Mouse (Mus musculus) urinary bladder, postnatal 14 days (tissue): ENCODE data around the gene Astn1.

Experiments used
- DNase-seq: peaks from one replicate; pipeline ENCODE4 v3.0.0; 2021; ENCODE audit warnings: low spot score

Gene Astn1

DNA sequence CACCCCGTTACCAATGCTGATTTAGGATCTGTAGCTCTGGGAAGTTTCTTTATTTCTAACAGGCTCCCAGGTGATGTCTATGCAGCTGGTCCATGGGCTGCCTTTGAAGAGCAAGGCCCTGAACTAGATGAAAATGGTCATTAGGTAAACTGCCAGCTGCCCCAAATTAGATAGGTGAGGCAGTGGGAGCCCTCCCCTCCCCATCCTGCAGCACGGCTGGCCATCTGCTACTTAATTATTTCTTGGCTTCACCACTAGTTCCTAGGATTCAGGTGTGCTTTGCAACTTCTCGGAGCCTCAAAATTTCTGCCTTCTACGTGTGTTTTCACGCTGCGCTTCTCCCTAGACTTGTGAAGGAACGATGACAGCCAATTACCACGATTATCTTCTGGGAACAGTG, 59.4 kb downstream of the Astn1 start:
- DNase-seq, result no peak

DNA sequence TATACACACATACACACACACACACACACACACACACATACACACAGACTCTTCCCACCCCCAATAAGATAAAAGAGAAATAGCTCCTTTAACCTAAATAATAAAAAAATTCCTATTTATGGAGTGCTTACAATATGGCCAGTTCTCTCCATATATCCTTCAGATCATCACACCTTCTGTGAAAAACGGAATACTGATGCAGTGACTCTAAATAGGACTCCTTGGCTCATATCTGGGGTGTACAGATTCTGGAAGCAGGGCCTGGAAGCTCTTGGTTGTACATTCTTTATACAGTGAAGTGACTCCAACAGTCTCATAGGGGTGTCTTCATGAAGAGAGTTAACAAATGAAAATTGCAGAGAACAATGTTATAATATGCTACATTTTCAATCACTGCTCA, 60.7 kb downstream of the Astn1 start:
- DNase-seq, result no peak

DNA sequence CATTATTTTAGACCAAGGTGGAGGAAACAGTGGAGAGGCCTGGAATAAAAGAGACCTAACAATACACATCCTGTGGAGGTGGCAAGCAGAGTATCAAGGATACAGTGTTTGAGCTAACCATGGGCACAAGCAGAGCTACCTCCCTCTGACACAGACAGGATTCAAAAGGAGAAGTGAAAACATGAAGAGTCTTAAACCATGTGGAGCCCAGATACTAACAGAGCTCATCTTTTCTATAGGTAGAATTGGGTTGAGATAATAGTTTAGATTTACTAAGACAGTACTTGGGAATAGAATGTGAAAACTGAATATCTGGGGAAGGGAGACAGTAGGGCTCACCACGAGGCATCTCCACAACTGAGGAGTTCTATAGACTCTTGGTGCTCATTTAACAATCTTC, 84.0 kb downstream of the Astn1 start:
- DNase-seq, result no peak

DNA sequence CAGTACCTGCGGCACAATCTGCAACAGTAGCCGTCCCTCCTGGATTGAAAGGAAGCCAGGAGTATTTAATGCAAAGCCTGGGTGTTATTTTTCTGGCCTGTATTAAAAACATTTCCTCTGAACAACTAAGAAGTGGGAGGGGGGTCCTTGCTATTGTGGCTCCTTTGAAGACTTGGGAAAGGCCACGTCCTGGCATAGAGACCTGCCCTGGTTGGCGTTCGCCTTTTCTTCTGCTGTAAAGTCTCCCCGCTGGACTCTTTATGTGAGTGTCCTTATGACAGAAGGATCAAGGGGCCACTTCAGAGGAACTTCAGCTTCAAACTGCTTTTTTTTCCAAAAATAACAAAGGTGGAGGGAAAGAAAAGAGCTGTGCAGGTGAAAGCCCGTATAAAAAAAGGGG, 85.9 kb downstream of the Astn1 start:
- DNase-seq, result no peak

DNA sequence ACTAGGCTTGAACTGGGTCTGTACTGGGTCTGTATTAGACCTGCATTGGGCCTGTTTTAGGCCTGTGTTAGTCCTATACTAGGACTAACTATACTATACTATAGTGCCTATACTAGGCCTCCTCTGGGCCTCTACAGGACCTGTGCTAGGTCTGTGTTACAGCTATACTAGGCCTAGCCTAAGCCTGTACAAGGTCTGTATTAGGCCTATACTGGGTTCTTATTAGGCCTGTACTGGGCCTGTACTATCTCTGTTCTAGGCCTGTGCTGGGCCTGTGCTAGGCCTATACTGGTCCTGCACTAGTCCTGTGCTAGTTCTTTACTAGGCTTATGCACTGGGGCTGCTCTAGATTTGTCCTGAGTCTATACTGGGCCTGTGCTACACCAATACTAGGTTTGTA, 90.6 kb downstream of the Astn1 start:
- no peak for DNase-seq

DNA sequence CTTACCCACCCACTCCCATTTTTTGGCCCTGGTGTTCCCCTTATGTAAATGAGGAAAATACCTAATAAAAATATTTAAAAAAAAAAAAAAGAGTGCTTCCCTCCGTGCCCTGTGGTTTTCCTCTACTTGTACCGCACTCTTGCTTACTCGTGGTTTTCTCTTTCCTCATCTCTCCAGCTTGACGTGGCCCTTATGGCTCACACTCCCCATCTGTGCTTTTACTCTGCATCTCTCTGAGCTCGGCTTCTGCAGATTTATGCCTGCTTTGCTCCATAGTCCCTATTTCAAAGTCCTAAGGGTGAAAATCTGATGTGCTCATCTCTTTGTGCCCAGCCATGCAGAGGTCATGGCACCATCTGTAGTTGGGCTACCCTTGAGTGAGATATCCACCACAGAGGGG, 91.5 kb downstream of the Astn1 start:
- DNase-seq, result no peak

DNA sequence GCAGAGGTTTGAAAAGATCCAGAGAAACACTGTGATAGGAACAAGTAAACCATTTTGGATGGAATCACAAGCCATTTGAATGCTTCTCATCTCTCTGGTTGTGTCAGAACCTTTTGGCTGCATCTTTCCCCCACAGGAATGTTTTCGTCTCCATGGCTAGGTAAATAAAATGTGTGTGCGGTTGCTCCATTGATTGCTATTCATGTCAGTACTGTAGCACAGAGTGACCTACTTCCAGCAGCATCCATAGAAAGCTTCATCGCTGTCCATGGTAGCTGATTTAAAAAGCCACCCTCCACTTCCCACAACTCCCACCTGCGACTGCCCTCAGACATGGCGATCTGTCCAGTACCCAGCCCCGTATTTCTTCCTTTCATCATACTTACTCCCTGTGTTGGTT, 101.9 kb downstream of the Astn1 start:
- no peak for DNase-seq

DNA sequence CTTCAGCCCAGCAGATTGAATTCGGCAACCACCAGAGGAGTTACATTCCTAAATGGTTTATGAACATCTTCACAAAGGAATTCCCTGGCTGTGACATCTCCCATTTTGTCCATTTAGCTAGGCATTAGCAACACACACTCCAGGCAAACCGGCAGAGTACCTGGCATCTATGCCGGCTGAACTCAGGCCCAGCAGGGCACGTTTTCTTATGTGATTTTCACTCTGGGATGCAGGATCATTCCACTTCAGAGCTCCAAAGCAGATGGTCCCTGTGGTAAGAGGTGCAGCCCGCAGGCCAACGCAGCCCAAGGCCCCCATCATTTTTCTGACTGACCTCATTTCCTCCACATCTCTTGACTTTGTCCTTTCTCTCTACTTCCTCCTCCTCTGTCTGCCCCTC, 103.2 kb downstream of the Astn1 start:
- no peak for DNase-seq

DNA sequence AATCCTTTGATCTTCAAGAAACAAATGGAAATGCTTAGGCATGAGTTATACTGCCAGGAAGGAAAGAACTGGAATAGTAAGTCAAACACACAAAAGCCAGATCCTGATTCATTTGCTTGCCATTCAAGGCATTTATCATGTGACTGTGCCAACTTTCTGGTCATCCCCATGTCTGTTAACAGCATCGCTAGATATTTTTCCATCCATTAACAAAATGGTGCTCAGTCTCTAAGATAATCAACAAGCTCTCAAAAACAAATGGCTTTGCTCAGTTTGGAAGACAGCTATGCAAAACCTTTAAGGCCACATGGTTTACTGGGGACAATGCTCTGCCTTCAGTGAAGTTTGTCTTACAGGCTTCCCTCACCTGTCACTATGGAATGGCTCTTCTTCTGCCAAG, 115.8 kb downstream of the Astn1 start:
- DNase-seq, result no peak

DNA sequence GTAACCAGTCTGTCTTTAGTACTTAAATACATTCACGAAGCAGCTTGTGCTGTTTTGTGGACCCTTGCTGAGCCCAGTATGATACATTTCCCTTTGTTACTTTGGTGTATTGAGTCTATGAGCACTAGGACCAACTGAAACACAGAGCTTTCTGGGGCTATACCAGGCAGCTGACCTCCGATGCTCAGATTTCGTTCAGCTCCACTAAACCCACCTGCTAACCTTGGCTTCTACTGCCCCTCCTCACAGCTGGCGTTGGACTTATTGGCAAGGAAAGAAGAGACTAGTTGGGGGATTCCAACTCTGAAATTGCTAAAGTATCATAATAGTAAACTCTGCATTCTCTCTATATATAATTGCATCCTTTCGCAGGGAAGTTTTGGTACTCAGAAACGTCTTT, 118.2 kb downstream of the Astn1 start:
- no peak for DNase-seq

DNA sequence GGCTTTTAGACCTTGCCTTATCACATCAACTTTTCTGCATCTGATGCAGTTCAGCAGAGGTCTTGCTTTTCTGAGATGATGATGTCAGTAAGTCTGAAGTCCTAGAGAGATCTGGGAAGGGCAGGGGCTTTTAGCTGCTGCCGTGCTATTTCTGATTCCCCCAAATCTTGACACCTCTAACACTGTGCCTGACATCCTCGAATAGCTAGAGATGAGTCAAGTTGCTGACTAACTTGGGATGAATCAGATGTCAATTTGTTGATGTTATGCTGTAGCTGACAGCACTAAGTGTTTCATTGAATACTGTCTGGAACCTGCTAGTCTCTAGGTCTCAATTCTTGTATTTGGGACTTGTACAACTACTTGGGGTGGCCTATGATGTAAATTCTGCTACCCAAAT, 121.7 kb downstream of the Astn1 start:
- no peak for DNase-seq

DNA sequence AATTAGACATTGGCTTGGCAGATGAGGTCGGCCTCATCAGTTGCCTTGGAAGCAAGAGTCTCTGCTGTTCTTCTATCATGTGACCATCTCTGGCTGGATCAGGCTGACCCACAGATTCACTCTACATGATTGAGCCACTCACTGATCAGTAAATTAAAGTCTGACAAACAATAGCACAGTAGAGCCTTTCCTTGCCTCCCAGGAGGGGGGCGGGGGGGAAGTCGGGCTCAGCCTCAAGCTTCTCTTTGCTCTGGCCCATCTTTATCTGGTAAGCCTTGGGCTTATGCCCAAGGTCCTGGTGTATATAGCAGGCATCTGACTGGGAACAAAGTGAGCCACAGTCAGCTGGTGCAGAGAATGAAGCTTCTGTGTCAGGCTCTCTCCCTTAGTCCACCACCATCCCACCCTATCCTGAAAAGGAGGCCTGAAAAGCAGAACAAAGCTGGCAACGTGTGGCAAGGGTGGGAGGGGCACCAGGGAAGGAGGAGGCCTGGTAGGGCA, 127.5 kb downstream of the Astn1 start:
- no peak for DNase-seq

DNA sequence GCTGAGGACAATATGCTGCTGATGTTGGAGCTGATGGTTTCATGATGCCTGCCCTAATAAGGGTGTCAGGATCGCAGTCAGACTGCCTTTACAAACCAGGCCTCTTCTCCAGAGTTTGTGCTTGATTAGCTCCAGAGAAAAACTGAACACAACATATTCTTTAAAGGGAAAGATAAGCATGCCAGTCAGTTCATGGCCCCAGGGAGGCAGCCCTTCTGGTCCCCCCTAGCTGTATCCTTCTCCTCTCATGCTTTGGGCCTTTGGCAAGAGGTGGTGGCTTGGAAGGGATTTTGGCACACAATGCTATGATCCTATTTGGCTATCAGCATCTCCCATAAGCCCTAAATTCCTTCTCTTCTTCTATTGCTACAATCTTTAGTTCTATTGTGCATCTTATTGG, 128.1 kb downstream of the Astn1 start:
- no peak for DNase-seq

DNA sequence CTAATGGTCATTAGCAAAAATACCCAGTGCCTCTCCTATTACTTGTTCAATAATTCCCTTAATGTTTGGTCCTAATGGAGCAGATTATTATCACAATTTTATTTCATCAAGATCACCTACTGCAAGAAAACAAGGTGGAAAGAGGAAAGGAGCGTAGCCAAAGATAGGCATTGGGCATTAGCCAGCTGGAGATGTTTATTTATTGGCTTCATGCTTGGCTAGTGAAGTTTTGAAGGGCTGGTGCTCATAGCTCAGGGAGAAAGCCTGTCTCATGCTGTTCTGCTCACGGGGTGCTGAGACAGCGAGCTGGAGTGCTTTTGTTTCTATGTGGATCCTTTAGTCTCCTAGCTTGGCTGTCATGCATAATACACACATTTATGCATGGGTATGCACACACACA, 131.2 kb downstream of the Astn1 start:
- DNase-seq, result no peak

DNA sequence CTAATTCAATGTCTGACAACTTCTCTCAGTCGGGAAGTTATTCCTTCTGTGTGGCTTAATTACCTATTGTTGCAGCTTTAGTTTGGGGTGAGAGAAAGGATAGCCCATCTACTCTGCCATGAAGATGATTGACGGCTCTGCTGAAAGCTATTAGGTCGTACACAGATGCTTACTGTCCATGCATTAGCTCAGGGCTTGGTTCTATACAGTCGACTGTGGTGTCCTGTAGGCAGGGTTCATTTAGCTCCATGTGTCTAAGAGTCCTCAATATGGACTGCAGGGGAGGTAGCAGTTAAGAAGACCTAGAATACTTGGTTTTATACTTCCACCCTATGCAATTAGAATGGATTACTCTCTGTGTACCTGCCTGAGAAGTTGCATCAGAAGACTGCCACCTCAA, 138.1 kb downstream of the Astn1 start:
- no peak for DNase-seq

DNA sequence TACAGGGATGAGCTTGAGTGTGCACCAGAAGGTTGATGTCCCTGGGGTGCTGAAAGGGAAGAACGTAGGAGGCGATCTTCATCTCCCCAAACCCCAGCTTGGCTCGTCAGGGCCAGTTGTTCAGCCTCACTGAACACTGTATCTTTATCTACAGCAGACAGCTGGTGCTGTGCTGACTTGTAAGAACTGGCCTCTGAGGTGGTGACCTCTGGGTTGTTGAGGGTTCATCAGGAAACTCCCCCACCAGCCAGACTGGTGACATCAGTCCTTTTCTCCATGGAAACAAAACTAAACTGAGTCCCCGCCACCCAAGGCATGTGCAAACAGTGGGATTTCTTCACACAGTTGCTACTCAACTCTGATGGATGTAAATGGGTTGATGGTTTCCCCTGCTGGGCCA, 138.9 kb downstream of the Astn1 start:
- no peak for DNase-seq

DNA sequence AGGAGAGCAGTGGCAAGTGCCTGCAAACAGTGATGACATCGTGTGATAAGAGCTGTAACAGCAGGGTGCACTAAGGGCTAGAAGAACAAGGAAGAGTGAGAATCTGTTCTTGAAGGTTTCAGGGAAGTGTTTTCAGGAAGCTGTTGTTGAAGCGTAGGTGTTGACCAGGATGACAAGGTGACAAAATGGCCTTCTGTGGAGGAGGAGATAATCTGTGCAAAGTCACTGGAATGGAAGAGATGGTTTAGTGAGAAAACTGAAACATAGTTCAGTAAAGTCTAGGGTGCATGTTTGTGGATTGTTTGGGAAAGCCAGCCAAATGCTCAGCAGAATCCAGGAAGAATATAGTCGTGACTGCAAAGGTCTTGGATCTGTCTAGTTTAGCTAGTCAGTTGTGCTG, 145.5 kb downstream of the Astn1 start:
- no peak for DNase-seq

DNA sequence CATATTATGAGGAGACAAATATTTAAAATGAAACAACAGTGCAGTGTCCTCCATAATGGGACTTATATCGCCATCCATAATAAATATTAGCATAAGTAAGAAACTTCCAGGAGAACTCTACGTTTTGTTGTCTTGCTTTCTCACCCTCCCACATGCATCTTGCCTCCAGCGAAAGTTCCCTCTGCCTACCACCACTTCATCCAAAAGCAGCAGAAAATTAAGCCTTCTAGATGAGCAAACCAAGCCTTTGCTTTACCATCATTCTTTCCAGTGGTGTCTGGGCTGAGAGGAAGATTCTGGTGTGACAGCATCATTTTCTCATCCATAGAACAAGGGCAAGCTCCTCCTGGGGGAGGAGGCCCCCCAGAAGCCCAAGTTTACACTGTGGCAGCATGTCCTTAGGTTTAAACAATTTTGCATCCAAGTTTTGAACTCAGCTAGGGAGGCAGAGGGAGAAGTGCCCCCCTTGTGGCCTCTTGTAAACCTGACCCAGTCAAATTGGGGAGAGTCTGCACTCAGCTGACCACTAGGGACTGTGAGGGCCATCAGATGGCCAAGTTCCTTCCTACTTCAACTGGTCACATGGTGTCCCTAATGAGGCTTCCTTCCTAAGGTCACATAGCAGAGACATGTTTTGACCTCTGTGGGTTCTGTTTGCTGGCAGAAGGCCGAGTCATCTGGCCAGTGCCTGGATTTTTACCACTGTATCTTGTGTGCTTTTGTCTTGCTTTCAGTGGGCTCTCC, 147.2 kb downstream of the Astn1 start:
- DNase-seq, result no peak

DNA sequence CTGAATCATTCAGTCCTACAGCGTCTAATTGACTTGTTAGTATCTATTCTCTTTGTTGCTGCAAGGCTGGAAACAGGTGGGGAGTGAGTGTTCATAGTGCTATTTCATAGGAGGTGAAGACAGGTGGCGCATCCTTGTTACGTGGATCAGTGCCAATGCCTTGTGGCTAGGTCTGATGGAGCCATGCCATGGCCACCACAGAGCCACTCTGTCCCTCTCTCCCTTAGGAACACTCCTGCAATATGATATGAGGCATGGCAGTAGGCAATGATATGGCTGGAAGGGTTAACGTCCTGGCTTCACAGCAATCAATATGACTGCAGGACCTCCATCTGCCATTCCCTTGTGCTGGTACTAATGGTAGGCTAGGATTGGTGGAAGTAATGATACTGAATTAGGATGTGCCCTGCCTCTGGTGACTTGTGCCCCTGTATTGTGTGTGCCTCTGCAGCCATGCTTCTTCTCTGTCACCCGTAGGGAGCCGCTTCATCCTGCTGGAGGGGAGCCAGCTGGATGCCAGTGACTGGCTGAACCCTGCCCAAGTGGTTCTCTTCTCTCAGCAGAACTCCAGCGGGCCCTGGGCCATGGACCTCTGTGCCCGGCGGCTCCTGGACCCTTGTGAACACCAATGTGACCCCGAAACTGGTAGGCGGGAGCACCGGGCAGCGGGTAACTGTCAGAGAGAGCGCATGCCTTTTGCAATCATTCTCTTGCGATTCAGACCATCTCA, 148.6 kb downstream of the Astn1 start:
- no peak for DNase-seq

DNA sequence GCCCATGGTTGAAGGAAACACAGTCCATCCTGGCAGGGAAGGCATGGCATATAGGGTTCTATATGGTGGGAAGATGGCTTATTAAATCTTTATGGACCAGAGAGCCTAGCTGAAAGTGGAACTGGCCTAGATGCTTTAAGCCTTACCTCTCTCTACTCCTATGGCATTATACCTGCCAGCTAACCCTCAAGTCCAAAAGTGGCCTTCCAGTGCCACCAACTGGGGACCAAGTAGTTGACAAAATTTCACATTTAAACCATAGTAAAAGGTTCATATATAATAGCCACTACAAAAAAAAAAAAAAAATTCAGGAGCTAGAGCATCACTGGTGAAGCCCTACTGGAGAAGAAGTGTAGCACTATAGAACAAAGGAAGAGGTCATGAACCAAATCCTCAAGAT, 150.0 kb downstream of the Astn1 start:
- DNase-seq, result no peak

DNA sequence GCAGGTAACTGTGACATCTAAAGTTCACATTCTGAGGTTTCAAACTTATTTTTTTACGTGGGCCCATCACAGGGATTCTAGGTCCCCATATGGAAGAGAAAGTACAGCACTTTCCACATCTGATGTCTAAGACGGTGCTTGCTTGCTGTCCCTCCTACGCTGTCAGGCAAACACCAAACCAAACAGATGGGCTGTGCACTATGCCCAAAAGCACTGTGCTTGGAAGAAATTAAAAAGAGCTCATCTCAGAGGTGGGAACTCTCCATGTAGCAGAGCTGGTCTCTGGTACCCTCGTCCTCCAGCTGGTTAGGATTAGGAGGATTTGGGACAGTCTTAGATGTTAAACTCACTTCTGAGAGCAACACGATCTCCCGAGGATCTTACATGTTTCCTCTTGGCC, 150.6 kb downstream of the Astn1 start:
- no peak for DNase-seq

DNA sequence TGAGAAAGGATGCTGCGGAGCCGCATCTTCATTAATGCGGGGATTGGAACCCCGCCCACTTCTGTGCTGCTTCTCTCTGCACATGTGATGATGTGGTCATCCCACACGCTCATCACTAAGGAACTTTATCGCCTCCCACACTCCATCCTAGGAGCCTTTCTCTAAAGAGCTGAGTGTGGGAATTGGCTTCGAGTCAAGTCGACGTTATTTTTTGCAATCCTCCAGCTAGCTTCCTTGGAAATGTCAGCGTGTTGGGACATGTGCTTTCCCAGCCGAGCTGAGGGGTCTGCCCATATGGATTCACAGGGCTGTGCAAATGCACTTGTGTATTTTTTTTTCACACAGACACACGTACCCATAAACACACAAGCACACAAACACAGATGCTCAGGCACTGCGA, 151.5 kb downstream of the Astn1 start:
- DNase-seq, result no peak

DNA sequence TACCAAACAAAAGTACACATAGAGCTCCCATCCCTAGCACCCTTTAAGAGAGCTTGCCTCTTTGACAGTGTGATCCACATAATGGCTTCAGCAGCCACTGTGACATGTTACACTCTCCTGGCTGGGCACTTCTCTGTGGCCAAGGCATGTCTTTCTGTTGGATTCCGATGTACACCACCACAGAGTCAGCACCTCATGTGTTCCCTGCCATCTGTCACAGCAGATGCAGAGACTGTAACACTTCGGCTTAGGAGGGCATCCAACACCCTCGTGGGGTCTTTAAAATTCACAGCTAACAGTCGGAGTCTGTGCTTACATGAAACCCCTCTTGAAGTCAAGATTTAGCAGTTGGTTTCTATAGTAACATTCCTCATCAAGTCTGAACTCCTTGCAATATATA, 154.5 kb downstream of the Astn1 start:
- no peak for DNase-seq

DNA sequence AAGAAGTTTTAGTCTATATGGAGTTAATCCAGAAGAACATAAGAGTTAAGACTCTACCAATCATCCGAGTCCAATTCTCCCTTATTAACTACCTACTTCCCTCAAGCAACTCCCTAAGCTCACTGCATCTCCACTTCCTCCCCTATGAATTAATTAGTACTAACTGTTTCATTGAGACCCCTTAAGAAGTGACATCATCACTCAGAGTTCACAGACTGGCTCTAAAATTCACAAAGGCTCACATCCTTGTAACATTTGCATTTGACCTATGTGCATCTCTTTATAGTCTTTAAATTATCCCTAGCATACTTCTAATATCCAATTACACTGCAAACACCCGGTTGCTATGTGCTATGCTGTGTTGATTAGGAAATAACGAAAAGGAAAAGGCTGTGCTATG, 174.1 kb downstream of the Astn1 start:
- DNase-seq, result no peak
